7 mouse cellular contexts compared by ENCODE assay signal in genomic region chr19:47014159-47014446, GRCm38 (mm10). TPM values are rescaled to one million over a fixed set of nuclear protein-coding genes. Genes with fewer than 3 reads are reported as not detected.
DNase-seq lines count a peak whose midpoint lies in the region; ATAC-seq and TF ChIP-seq lines count a peak whose summit lies in the region.

No protein-coding gene starts in this region.

- peak overlapping the region; percentile 58 for H3K4me2 ChIP-seq in liver, embryonic 11.5 days
- H3K4me2 ChIP-seq in forebrain, embryonic 14.5 days (ENCODE audit: low read length), result peak overlapping the region; percentile 71
- H3K4me2 ChIP-seq in limb, embryonic 14.5 days (replicated peaks; ENCODE audit: low read depth, low read length, severe bottlenecking), result peak overlapping the region; percentile 88
- peak overlapping the region; percentile 90 for H3K4me2 ChIP-seq in stomach, embryonic 14.5 days (replicated peaks; ENCODE audit: low read depth, low read length)

- DNase-seq in liver, embryonic 11.5 days (ENCODE audit: low spot score), result no peak
- no peak for DNase-seq in liver
- no peak for DNase-seq in forebrain, embryonic 14.5 days (ENCODE audit: low spot score)
- DNase-seq in limb, embryonic 14.5 days (ENCODE audit: low spot score), result no peak
- DNase-seq in left cerebral cortex, postnatal 36 days (ENCODE audit: low spot score in 2 of 2), result no peak
- DNase-seq in gastrocnemius, postnatal 36 days, result no peak

- no peak overlapping the region for H3K9ac ChIP-seq in liver, embryonic 11.5 days (ENCODE audit: low read depth, low read length)
- H3K9ac ChIP-seq in forebrain, embryonic 14.5 days (ENCODE audit: low read length), result peak overlapping the region; percentile 85
- H3K9ac ChIP-seq in limb, embryonic 14.5 days (ENCODE audit: low read depth, low read length, severe bottlenecking), result no peak overlapping the region
- no peak overlapping the region for H3K9ac ChIP-seq in stomach, embryonic 14.5 days (replicated peaks; ENCODE audit: low read depth, low read length)

- H3K27ac ChIP-seq in liver, embryonic 11.5 days (ENCODE audit: low read depth, low read length), result no peak overlapping the region
- H3K27ac ChIP-seq in forebrain, embryonic 14.5 days (ENCODE audit: low read depth, low read length), result peak overlapping the region; percentile 96
- H3K27ac ChIP-seq in limb, embryonic 14.5 days (replicated peaks; ENCODE audit: low read depth, low read length), result no peak overlapping the region
- H3K27ac ChIP-seq in stomach, embryonic 14.5 days (ENCODE audit: low read length), result no peak overlapping the region

- intact Hi-C loops in left cerebral cortex, postnatal 36 days (cut with DNase I), result no loop called here
- intact Hi-C loops in gastrocnemius, postnatal 36 days (cut with DNase I), result no loop called here

- H3K4me3 ChIP-seq in liver, embryonic 11.5 days (ENCODE audit: low read depth, low read length), result peak overlapping the region; percentile 38
- peak overlapping the region; percentile 70 for H3K4me3 ChIP-seq in forebrain, embryonic 14.5 days (ENCODE audit: low read depth, low read length)
- peak overlapping the region; percentile 50 for H3K4me3 ChIP-seq in limb, embryonic 14.5 days (replicated peaks; ENCODE audit: low read length)
- peak overlapping the region; percentile 44 for H3K4me3 ChIP-seq in stomach, embryonic 14.5 days (ENCODE audit: low read depth, low read length)

- no peaks in the 10 kb centered on the region for H3K36me3 ChIP-seq in liver, embryonic 11.5 days (ENCODE audit: control insufficient read depth, insufficient read depth, low read length)
- no peaks in the 10 kb centered on the region for H3K36me3 ChIP-seq in forebrain, embryonic 14.5 days (ENCODE audit: control insufficient read depth, insufficient read depth, low read length)
- H3K36me3 ChIP-seq in limb, embryonic 14.5 days (ENCODE audit: control insufficient read depth, insufficient read depth, low read length), result no peaks in the 10 kb centered on the region
- H3K36me3 ChIP-seq in stomach, embryonic 14.5 days (ENCODE audit: control insufficient read depth, insufficient read depth, low read length), result no peaks in the 10 kb centered on the region

- H3K27me3 ChIP-seq in liver, embryonic 11.5 days (replicated peaks; ENCODE audit: control insufficient read depth, insufficient read depth, low read length), result peaks cover 82% of the 10 kb centered on the region
- H3K27me3 ChIP-seq in forebrain, embryonic 14.5 days (replicated peaks; ENCODE audit: control insufficient read depth, insufficient read depth, low read length), result peaks cover 23% of the 10 kb centered on the region
- H3K27me3 ChIP-seq in limb, embryonic 14.5 days (ENCODE audit: control insufficient read depth, insufficient read depth, low read length), result peaks cover 54% of the 10 kb centered on the region
- peaks cover 38% of the 10 kb centered on the region for H3K27me3 ChIP-seq in stomach, embryonic 14.5 days (ENCODE audit: control insufficient read depth, insufficient read depth, low read length)

- no peaks in the 10 kb centered on the region for H3K4me1 ChIP-seq in liver, embryonic 11.5 days (replicated peaks; ENCODE audit: control insufficient read depth, insufficient read depth, low read length)
- H3K4me1 ChIP-seq in forebrain, embryonic 14.5 days (ENCODE audit: control insufficient read depth, insufficient read depth, low read length), result 0 out of 2 replicates have a peak, but pooled peaks cover 3% of the 10 kb centered on the region
- peaks cover 5% of the 10 kb centered on the region for H3K4me1 ChIP-seq in limb, embryonic 14.5 days (ENCODE audit: control insufficient read depth, insufficient read depth, low read length)
- peaks cover 11% of the 10 kb centered on the region; the same call in 1 of the 2 replicates for H3K4me1 ChIP-seq in stomach, embryonic 14.5 days (ENCODE audit: control insufficient read depth, insufficient read depth, low read length)

- no peak for TF ChIP-seq POLR2A in limb, embryonic 14.5 days (IDR thresholded peaks at IDR 0.05; ENCODE audit: borderline replicate concordance, extremely low read depth, insufficient read depth, insufficient read length)

- no peaks in the 10 kb centered on the region for H3K9me3 ChIP-seq in liver, embryonic 11.5 days (ENCODE audit: control insufficient read depth, low read length)
- no peaks in the 10 kb centered on the region for H3K9me3 ChIP-seq in forebrain, embryonic 14.5 days (replicated peaks; ENCODE audit: control insufficient read depth, low read length)
- no peaks in the 10 kb centered on the region for H3K9me3 ChIP-seq in limb, embryonic 14.5 days (ENCODE audit: control insufficient read depth, low read length)
- no peaks in the 10 kb centered on the region for H3K9me3 ChIP-seq in stomach, embryonic 14.5 days (ENCODE audit: control insufficient read depth, low read depth, low read length)

- ATAC-seq in liver, embryonic 11.5 days (replicated peaks; ENCODE audit: low FRiP score), result no peak
- peak; percentile 35 for ATAC-seq in forebrain, embryonic 14.5 days
- no peak for ATAC-seq in limb, embryonic 14.5 days (ENCODE audit: low FRiP score, low read depth)
- no peak for ATAC-seq in stomach, embryonic 14.5 days (ENCODE audit: insufficient number of reproducible peaks, insufficient read depth, low FRiP score, low read depth)

- WGBS in liver, embryonic 11.5 days, result 3% methylated on average over 11 of the region's 11 CpGs
- 3% methylated on average over 11 of the region's 11 CpGs for WGBS in forebrain, embryonic 14.5 days
- WGBS in limb, embryonic 14.5 days, result 0% methylated on average over 11 of the region's 11 CpGs
- 1% methylated on average over 11 of the region's 11 CpGs for WGBS in stomach, embryonic 14.5 days

RNA-seq across cellular contexts. Expression of gene Ina, which starts 0.4 kb away (rescaled TPM):
- polyA plus RNA-seq in liver, embryonic 11.5 days (2014; fragmentation: Nextera tagmentation; extraction: Ambion mirVana), result 0.26 and 0.53 TPM in 2 replicates
- polyA plus RNA-seq in forebrain, embryonic 14.5 days (2014; fragmentation: Nextera tagmentation; extraction: Ambion mirVana), result 253 and 297 TPM in 2 replicates
- polyA plus RNA-seq in limb, embryonic 14.5 days (2012; rRNA removed), result 1.2 and 1.3 TPM in 2 replicates
- 0.40 and 0.48 TPM in 2 replicates for polyA plus RNA-seq in limb, embryonic 14.5 days (2014; fragmentation: Nextera tagmentation; extraction: Ambion mirVana)
- 16.0 and 18.7 TPM in 2 replicates for polyA plus RNA-seq in stomach, embryonic 14.5 days (2014; fragmentation: Nextera tagmentation; extraction: Ambion mirVana)
- 100 to 1,000 TPM; 209 to 221 TPM for total RNA-seq in left cerebral cortex, postnatal 36 days (2021)
- total RNA-seq in gastrocnemius, postnatal 36 days (2021), result not detected

RNA-seq across cellular contexts. Expression of gene Nt5c2, which starts 0.8 kb away (rescaled TPM):
- 107 and 110 TPM in 2 replicates for polyA plus RNA-seq in liver, embryonic 11.5 days (2014; fragmentation: Nextera tagmentation; extraction: Ambion mirVana)
- 84.2 and 86.2 TPM in 2 replicates for polyA plus RNA-seq in forebrain, embryonic 14.5 days (2014; fragmentation: Nextera tagmentation; extraction: Ambion mirVana)
- 28.2 and 32.9 TPM in 2 replicates for polyA plus RNA-seq in limb, embryonic 14.5 days (2012; rRNA removed)
- polyA plus RNA-seq in limb, embryonic 14.5 days (2014; fragmentation: Nextera tagmentation; extraction: Ambion mirVana), result 67.1 and 68.7 TPM in 2 replicates
- polyA plus RNA-seq in stomach, embryonic 14.5 days (2014; fragmentation: Nextera tagmentation; extraction: Ambion mirVana), result 84.2 and 106 TPM in 2 replicates
- total RNA-seq in left cerebral cortex, postnatal 36 days (2021), result 10 to 100 TPM; 68.1 to 78.8 TPM
- total RNA-seq in gastrocnemius, postnatal 36 days (2021), result 10 to 100 TPM in 1 of 2 experiments, 1 to 10 TPM in 1; 6.3 to 10.2 TPM

RNA-seq across cellular contexts. Expression of gene Pcgf6, which starts 36.6 kb away (rescaled TPM):
- polyA plus RNA-seq in liver, embryonic 11.5 days (2014; fragmentation: Nextera tagmentation; extraction: Ambion mirVana), result 28.6 and 32.9 TPM in 2 replicates
- 20.4 and 23.0 TPM in 2 replicates for polyA plus RNA-seq in forebrain, embryonic 14.5 days (2014; fragmentation: Nextera tagmentation; extraction: Ambion mirVana)
- 30.5 and 33.9 TPM in 2 replicates for polyA plus RNA-seq in limb, embryonic 14.5 days (2012; rRNA removed)
- polyA plus RNA-seq in limb, embryonic 14.5 days (2014; fragmentation: Nextera tagmentation; extraction: Ambion mirVana), result 17.7 and 20.5 TPM in 2 replicates
- polyA plus RNA-seq in stomach, embryonic 14.5 days (2014; fragmentation: Nextera tagmentation; extraction: Ambion mirVana), result 22.0 and 24.0 TPM in 2 replicates
- 10 to 100 TPM; 11.7 to 18.1 TPM for total RNA-seq in left cerebral cortex, postnatal 36 days (2021)
- total RNA-seq in gastrocnemius, postnatal 36 days (2021), result 1 to 10 TPM; 3.4 to 4.1 TPM

RNA-seq across cellular contexts. Expression of gene Taf5, which starts 53.4 kb away (rescaled TPM):
- 9.0 TPM in 2 replicates for polyA plus RNA-seq in liver, embryonic 11.5 days (2014; fragmentation: Nextera tagmentation; extraction: Ambion mirVana)
- 8.4 and 10.2 TPM in 2 replicates for polyA plus RNA-seq in forebrain, embryonic 14.5 days (2014; fragmentation: Nextera tagmentation; extraction: Ambion mirVana)
- polyA plus RNA-seq in limb, embryonic 14.5 days (2012; rRNA removed), result 8.1 and 8.7 TPM in 2 replicates
- polyA plus RNA-seq in limb, embryonic 14.5 days (2014; fragmentation: Nextera tagmentation; extraction: Ambion mirVana), result 7.9 and 8.8 TPM in 2 replicates
- 7.3 and 8.5 TPM in 2 replicates for polyA plus RNA-seq in stomach, embryonic 14.5 days (2014; fragmentation: Nextera tagmentation; extraction: Ambion mirVana)
- 1 to 10 TPM; 5.9 to 6.0 TPM for total RNA-seq in left cerebral cortex, postnatal 36 days (2021)
- 1 to 10 TPM; 2.1 to 2.8 TPM for total RNA-seq in gastrocnemius, postnatal 36 days (2021)

Comparison
In these comparisons a context has a peak if more than half of its experiments do, and no peak if none do; other contexts are left out.
1. RNA of gene Ina, which starts 0.4 kb away (polyA plus RNA-seq): 253 to 297 TPM in forebrain, embryonic 14.5 days; 16.0 to 18.7 TPM in stomach, embryonic 14.5 days, 0.40 to 1.3 TPM in limb, embryonic 14.5 days and 0.26 to 0.53 TPM in liver, embryonic 11.5 days; every median in the first group is over 10 times any median in the second.
2. Peak in every context shown above with its lines, with median percentiles within 50 percentile points of each other: H3K4me2 ChIP-seq and H3K4me3 ChIP-seq.